Mouse (Mus musculus): ENCODE results near the gene Zyg11a. TPM values are rescaled to one million over a fixed set of nuclear protein-coding genes. Genes with fewer than 3 reads are reported as not detected.
A peak's percentile ranks its signal among the peaks of the same experiment; 100 is the strongest.

Gene Zyg11a
- 0.22 and 0.26 TPM in 2 replicates for polyA plus RNA-seq (2015; fragmentation: Nextera tagmentation; extraction: Ambion mirVana)

DNA sequence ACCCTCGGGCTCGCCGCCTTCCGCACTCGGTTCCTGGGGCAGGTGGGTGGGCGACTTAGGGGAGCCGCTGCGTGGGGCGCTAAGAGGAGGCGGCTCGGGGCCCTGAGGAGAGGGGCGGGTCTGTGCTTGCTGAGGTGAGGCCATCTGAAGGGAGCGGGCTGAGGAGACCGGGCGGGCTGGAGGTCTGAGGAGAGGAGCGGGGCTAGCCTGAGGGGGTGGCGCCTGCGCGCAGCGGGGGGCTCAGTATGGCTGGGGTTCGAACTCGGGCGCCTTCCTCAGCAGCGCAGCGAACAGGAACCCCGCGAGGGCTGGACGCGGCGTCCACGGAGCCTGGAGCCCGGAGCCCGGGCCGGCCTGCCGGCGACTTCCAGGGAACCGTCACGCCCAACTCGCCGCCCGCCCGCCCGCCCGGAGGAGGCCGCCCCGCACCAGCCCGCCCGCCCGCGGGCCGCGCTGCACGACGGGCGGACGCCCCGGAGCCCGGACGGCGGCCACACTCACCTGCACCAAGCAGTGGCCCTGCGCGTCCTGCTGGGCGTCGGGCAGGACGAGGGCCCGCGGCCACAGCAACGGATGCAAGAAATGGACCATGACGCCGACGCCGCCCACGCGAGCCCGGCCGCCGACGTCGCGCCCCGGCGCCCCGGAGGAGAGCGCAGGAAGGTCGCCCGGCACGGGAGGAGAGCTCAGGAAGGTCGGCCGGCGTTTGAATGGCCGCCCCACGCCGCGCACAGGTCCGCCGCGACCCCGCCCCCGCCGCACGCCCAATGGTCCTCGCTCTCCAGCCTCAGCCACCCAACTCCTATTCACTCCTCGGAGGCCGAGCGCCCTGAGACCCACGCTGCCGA lies at the start of gene Zyg11a:
Gene Zyg11a (minus strand): TSS at position 717 of the 848 bp plus-strand sequence.
- Histone ChIP-seq H3K27me3 (peaks cover 42% of the 10 kb centered on the region), H3K9me3 (replicated peaks) (no peaks in the 10 kb centered on the region)
- 1% methylated on average over 98 of the region's 107 CpGs for WGBS

DNA sequence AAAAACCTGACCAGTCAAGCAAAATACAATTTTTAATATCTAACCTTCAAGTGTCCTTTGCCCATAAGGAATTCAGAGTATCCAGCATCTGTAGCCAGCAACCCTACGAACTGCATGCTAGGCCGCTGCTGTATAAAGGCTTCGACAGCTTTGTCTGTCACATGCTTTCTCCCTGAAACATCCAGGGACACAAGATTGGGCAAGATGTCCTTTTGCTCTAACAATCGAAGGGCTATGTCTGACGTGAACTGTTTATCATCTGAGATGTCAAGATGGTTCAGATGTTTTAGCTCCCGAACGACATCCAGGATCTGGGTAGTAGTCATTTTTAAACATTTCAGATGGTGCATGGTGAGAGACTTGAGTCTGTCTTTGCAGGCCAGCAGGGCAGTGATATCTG lies 47.9 kb upstream of the Zyg11a start:
- ATAC-seq (replicated peaks; ENCODE audit: low FRiP score) = no peak
- Histone ChIP-seq H3K27ac (no peak overlapping the region), H3K27me3 (no peaks in the 10 kb centered on the region), H3K9me3 (replicated peaks) (no peaks in the 10 kb centered on the region), H3K4me1 (no peaks in the 10 kb centered on the region), H3K9ac (no peak overlapping the region), H3K4me2 (no peak overlapping the region), H3K4me3 (replicated peaks) (no peak overlapping the region), H3K36me3 (peaks cover 64% of the 10 kb centered on the region)
- 95% methylated on average over 7 of the region's 7 CpGs for WGBS

More for the DNA sequence above, at the start of gene Zyg11a:
- ATAC-seq (replicated peaks; ENCODE audit: low FRiP score) = peak; percentile 85
- no peak within 1 kb of the TSS for H3K27ac ChIP-seq
- H3K4me3 ChIP-seq (replicated peaks) = peak within 1 kb of the TSS; percentile 56
- H3K36me3 ChIP-seq = no peaks in the 10 kb centered on the region
- H3K4me2 ChIP-seq = peak within 1 kb of the TSS; percentile 86
- H3K9ac ChIP-seq = 0 out of 2 replicates have a peak within 1 kb of the TSS, but pooled peaks have one; percentile 14
- peaks cover 14% of the 10 kb centered on the region for H3K4me1 ChIP-seq

DNA sequence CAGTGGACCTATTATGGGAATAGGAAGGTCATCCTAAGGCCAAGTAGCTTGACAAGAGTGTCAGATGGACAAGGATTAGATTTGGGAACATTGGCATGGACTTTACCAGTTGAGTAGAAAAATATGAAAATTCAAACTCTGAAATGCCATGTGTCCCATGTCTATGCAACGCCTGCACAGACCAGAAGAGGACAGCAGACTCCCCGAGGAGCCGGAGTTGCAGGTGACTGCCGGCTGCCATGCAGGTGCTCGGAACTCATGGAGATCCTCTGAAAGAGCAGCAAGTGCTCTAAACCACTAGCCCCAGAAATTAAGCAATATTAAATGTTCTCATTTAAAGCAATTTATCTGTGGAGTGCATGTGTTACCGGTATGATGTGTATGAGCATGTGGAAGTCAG lies 35.5 kb upstream of the Zyg11a start:
- Histone ChIP-seq H3K36me3 (peaks cover 86% of the 10 kb centered on the region), H3K4me2 (no peak overlapping the region), H3K4me1 (no peaks in the 10 kb centered on the region), H3K27ac (no peak overlapping the region), H3K9me3 (replicated peaks) (no peaks in the 10 kb centered on the region), H3K9ac (no peak overlapping the region), H3K27me3 (no peaks in the 10 kb centered on the region), H3K4me3 (replicated peaks) (no peak overlapping the region)
- ATAC-seq (replicated peaks; ENCODE audit: low FRiP score) = no peak
- 90% methylated on average over 6 of the region's 6 CpGs for WGBS

DNA sequence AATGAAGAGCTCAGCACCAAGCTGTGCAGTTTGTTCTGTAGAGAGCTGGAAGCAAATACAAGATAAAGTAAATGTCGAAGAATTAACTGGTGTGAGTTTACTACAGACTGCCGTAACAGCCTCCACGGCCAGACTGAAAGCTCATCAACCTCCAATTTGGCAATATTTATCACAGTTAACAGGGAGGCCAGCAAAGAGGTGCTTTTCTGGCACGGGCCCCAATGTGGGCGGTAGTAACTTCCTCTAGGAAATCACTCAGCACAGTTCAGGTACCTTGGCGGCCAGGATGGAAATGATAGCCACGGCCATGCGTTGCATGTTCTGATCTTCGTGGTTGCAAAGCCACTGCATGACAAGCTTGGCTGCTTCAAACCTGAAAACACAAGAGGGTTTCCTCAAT lies 32.7 kb upstream of the Zyg11a start:
- Histone ChIP-seq H3K4me2 (no peak overlapping the region), H3K4me3 (replicated peaks) (no peak overlapping the region), H3K36me3 (peaks cover 69% of the 10 kb centered on the region), H3K27me3 (no peaks in the 10 kb centered on the region), H3K9me3 (replicated peaks) (no peaks in the 10 kb centered on the region), H3K27ac (no peak overlapping the region), H3K9ac (no peak overlapping the region), H3K4me1 (no peaks in the 10 kb centered on the region)
- 90% methylated on average over 9 of the region's 9 CpGs for WGBS
- no peak for ATAC-seq (replicated peaks; ENCODE audit: low FRiP score)

DNA sequence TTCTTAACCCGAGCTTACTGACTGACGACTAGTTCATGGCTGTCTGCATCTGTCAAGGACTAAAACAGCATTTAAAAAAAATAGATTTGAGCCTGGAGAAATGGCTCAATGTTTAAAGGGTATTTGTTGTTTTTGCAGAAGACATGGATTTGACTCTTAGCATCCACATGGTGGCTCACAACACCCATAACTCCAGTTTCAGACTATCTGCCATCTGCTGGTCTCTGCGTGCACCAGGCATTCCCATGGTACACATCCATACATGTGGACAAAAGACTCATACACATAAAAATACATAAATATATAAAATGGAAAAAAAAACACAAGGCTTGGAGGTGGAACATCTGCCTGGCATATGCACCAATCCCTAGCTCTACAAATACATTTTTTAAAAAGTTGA lies 31.5 kb upstream of the Zyg11a start:
- ATAC-seq (replicated peaks; ENCODE audit: low FRiP score) = no peak
- Histone ChIP-seq H3K27me3 (no peaks in the 10 kb centered on the region), H3K4me2 (no peak overlapping the region), H3K27ac (no peak overlapping the region), H3K36me3 (peaks cover 69% of the 10 kb centered on the region), H3K4me1 (no peaks in the 10 kb centered on the region), H3K9ac (no peak overlapping the region), H3K9me3 (replicated peaks) (no peaks in the 10 kb centered on the region), H3K4me3 (replicated peaks) (no peak overlapping the region)
- 89% methylated on average over 3 of the region's 3 CpGs for WGBS

DNA sequence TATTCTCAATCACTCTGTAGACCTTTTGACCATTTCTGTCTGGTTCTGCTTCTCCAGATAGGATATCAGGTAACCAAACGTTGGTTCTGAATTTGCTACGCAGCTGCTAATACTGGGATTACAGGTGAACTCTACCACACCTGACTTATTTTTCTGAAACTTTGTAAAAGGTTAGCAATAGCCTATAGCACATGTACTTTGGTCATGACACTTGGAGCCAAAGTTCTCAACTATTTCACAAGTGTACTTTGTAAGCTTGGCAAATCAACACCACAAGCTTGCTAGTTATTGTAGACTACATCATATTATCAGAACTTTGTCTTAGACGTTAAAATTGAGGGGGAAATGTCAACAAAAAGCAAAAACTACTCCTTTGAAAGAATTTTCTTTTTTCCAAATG lies 15.8 kb upstream of the Zyg11a start:
- Histone ChIP-seq H3K27me3 (no peaks in the 10 kb centered on the region), H3K9me3 (replicated peaks) (no peaks in the 10 kb centered on the region), H3K4me2 (no peak overlapping the region), H3K36me3 (peaks cover 74% of the 10 kb centered on the region), H3K9ac (no peak overlapping the region), H3K27ac (no peak overlapping the region), H3K4me1 (no peaks in the 10 kb centered on the region), H3K4me3 (replicated peaks) (no peak overlapping the region)
- WGBS = 84% methylated on average over 3 of the region's 3 CpGs
- no peak for ATAC-seq (replicated peaks; ENCODE audit: low FRiP score)

DNA sequence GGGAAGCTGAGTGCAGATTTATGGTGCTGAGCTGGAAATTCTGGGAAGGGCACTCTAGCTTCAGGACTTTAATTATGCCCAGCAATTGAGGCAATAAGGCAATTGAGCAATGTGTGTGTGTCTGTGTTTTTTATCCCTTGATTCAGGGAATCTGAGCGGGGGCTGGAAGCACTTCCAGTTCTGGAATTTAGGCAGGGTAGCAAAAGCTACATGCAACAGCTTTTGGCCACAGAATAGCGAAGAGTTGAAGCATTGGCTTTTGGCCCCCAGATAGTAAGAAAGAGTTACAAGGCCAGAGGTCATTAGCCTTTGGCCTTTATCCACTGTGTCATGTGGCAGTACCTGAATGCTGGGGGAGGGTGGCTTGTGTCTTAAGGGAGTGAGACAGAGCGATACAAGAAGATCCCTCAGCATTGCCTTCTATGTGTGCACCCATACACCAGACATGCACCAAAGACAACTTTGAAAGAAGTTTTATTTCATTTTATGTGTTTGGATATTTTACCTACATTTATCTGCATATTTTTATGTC lies 7.6 kb upstream of the Zyg11a start:
- 40% methylated on average over 3 of the region's 3 CpGs for WGBS
- ATAC-seq (replicated peaks; ENCODE audit: low FRiP score) = no peak
- Histone ChIP-seq H3K4me1 (no peaks in the 10 kb centered on the region), H3K27ac (no peak overlapping the region), H3K36me3 (no peaks in the 10 kb centered on the region), H3K9ac (no peak overlapping the region), H3K4me2 (no peak overlapping the region), H3K4me3 (replicated peaks) (no peak overlapping the region), H3K27me3 (0 out of 2 replicates have a peak, but pooled peaks cover 4% of the 10 kb centered on the region), H3K9me3 (replicated peaks) (no peaks in the 10 kb centered on the region)

DNA sequence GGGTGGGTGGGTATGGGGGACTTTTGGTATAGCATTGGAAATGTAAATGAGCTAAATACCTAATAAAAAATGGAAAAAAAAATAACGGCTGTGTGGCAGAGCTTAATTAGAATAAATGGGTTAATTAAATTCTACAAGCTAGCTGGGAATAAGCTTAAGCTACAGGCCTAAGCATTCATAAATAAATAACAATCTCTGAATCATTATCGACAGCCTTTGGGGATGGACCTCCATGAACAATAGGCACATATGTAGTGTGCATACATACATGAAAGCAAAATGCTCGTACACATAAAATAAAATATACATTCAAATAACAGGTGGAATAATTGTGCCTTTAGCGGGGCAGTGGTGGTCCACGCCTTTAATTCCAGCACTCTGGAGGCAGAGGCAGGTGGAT lies 4.7 kb upstream of the Zyg11a start:
- H3K9me3 ChIP-seq (replicated peaks) = no peaks in the 10 kb centered on the region
- no peak overlapping the region for H3K4me2 ChIP-seq
- no peak overlapping the region for H3K9ac ChIP-seq
- no peaks in the 10 kb centered on the region for H3K36me3 ChIP-seq
- no peak for ATAC-seq (replicated peaks; ENCODE audit: low FRiP score)
- H3K4me1 ChIP-seq = peaks cover 10% of the 10 kb centered on the region
- H3K27ac ChIP-seq = no peak overlapping the region
- 92% methylated on average over 5 of the region's 5 CpGs for WGBS
- H3K4me3 ChIP-seq (replicated peaks) = no peak overlapping the region
- peaks cover 26% of the 10 kb centered on the region for H3K27me3 ChIP-seq

DNA sequence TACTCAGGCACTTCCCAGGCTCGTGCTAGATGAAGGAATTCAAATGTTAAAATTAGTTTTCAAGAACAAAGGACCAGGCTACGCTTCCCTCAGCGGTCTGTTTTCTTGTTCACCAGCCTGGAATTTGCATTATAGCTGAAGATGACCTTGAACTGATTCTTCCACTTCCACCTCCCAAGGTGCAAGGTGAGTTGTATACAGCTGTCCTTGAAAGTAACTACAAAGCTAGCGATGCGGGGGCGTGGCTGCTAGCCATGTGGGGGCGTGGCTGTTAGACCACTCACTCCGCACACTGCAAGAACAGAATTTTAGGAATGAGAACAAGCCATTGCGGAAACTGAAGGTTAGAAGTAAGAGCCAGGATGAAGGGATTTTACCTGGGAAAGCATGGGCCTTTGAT lies 1.2 kb upstream of the Zyg11a start:
- H3K4me2 ChIP-seq = peak overlapping the region; percentile 35
- H3K36me3 ChIP-seq = no peaks in the 10 kb centered on the region
- WGBS = 14% methylated on average over 9 of the region's 9 CpGs
- peaks cover 42% of the 10 kb centered on the region for H3K27me3 ChIP-seq
- ATAC-seq (replicated peaks; ENCODE audit: low FRiP score) = no peak
- no peak overlapping the region for H3K9ac ChIP-seq
- H3K27ac ChIP-seq = no peak overlapping the region
- H3K4me1 ChIP-seq = peaks cover 14% of the 10 kb centered on the region
- H3K9me3 ChIP-seq (replicated peaks) = no peaks in the 10 kb centered on the region
- no peak overlapping the region for H3K4me3 ChIP-seq (replicated peaks)

DNA sequence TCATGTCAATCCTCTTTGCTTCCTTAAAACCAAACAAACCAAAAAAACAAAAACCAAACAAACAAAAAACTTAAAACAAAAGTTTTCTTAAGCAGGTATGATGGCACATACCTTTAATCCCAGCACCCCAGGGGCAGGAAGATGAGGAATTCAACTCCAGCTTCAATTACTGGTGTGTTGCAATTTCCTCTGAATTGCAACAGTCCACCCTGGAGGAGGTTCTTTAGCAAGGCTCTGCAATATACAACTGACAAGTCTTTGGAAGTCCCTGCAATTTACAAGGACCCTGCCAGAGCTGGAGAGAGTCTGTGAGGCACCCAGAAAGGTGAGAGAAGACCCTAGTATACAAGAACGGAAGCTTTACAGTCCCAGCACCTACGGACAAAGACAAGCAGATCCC lies 4.8 kb downstream of the Zyg11a start:
- H3K36me3 ChIP-seq = no peaks in the 10 kb centered on the region
- no peaks in the 10 kb centered on the region for H3K9me3 ChIP-seq (replicated peaks)
- no peak overlapping the region for H3K4me3 ChIP-seq (replicated peaks)
- H3K27ac ChIP-seq = no peak overlapping the region
- ATAC-seq (replicated peaks; ENCODE audit: low FRiP score) = no peak
- no peak overlapping the region for H3K4me2 ChIP-seq
- H3K4me1 ChIP-seq = peaks cover 9% of the 10 kb centered on the region
- peaks cover 21% of the 10 kb centered on the region for H3K27me3 ChIP-seq
- WGBS = 81% methylated on average over 2 of the region's 2 CpGs
- H3K9ac ChIP-seq = no peak overlapping the region

DNA sequence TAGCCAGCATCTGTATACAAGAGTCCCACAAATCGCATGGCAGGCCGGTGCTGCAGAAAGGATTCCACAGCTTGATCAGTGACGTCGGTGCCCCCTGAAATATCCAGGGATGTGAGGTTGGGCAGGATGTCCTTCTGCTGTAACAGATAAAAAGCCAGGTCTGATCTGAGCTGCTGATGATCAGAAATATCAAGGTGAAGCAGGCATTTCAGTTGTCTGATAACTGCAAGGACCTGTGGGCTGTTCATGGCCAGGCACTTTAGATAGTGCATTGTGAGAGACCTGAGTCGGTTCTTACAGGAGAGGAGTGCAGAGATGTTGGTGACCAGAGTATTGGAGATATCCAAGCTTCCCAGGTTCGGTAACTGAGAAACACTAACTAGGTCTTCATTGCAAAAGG lies 13.2 kb downstream of the Zyg11a start:
- H3K9me3 ChIP-seq (replicated peaks) = no peaks in the 10 kb centered on the region
- 91% methylated on average over 6 of the region's 6 CpGs for WGBS
- H3K4me1 ChIP-seq = 0 out of 2 replicates have a peak, but pooled peaks cover 4% of the 10 kb centered on the region
- ATAC-seq (replicated peaks; ENCODE audit: low FRiP score) = no peak
- no peak overlapping the region for H3K27ac ChIP-seq
- H3K4me3 ChIP-seq (replicated peaks) = no peak overlapping the region
- no peaks in the 10 kb centered on the region for H3K27me3 ChIP-seq
- H3K4me2 ChIP-seq = no peak overlapping the region
- H3K9ac ChIP-seq = no peak overlapping the region
- no peaks in the 10 kb centered on the region for H3K36me3 ChIP-seq

DNA sequence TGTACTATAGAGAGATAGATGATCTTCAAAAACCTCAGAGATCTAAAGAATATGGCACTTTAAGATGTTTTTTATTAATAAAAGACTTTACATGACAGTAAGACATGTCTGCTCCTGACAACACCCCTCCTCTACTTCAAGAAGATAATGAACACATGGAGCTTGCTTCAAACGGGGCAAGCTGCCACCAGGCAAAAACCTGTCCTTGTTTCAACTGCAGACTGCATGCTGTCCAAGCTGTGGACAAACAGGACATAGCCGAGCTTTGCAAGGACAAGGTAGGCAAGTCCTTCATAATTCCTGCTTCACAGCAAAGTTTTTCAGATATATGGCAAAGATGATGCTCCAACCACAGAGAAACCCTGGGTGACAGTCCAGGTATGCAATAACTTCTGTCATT lies 18.6 kb downstream of the Zyg11a start:
- Histone ChIP-seq H3K4me2 (no peak overlapping the region), H3K27me3 (no peaks in the 10 kb centered on the region), H3K4me1 (peaks cover 8% of the 10 kb centered on the region; the same call in 1 of the 2 replicates), H3K9ac (no peak overlapping the region), H3K27ac (no peak overlapping the region), H3K9me3 (replicated peaks) (no peaks in the 10 kb centered on the region), H3K4me3 (replicated peaks) (no peak overlapping the region), H3K36me3 (no peaks in the 10 kb centered on the region)
- 74% methylated on average over 2 of the region's 2 CpGs for WGBS
- ATAC-seq (replicated peaks; ENCODE audit: low FRiP score) = no peak

All from kidney, embryonic 15.5 days (tissue).